Mouse (Mus musculus): ENCODE measurements around the gene Efcab12.

Gene Efcab12

DNA sequence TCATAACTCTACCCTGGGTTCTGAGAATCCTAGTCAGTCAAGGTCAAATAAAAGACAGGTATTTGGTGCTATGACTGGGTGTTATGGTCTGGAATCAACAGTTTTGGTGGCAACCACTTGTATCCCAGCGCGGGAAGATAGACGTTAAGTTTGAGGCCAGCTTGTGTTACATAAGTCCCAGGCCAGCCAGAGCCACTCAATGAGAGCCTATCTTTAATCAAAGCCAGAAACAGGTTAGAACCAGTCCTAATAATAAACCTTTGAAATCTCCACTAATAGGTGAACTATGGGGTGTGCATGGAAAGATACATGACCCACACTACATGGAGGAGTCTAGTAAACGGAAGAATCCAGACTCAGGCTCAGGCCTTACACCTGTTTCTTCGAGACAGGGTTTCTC, 533 bp upstream of the Efcab12 start:
- no peak for DNase-seq

DNA sequence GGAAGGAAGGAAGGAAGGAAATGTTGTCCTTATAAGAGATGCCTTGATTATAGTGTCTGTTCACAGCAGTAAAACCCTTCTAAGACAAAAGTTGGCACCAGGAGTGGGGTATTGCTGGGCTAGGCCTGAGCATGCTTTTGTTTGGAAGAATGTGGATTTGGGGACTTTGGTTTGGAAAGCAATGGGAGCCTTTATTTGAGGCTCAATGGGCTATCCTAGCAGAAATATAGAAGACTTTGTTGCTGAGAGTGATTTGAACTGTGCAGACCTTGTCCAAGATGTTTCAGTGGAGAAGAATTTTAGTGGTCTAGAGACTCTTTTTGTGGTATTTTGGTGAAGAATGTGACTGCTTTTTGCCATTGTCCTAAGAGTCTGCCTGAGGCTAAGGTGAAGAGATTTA, 4.4 kb downstream of the Efcab12 start:
- no peak for DNase-seq

DNA sequence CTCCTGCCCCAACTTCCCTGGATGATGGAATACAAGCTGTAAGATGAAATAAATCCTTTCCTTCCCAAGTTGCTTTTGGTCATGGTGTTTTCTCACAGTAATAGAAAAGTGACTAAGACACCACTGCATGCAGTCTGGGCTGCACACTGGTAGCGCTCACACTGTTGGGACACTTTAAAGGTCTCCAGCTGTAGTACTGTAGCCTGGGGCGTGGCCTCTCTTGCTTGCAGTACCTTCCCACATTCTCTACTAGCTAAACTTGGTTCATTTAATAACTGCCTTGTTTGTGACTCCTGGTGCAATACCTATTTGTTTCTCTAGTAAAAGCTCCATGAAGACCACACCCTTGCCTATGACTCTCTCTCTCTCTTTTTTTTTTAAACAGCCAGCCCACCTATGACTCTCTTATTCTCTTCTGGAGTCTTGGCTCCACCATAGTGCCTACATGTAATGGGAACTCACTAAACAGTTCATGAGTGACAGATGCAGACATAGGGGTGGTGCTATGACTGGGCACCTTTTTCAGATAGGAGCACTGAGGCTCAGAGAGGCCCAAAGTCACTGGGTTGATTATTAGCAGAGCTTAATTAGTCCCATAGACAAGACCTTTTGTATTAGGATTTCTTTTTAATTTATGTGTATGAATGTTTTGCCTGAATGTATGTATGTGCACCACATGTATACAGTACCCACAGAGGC, 5.9 kb downstream of the Efcab12 start:
- DNase-seq = no peak

DNA sequence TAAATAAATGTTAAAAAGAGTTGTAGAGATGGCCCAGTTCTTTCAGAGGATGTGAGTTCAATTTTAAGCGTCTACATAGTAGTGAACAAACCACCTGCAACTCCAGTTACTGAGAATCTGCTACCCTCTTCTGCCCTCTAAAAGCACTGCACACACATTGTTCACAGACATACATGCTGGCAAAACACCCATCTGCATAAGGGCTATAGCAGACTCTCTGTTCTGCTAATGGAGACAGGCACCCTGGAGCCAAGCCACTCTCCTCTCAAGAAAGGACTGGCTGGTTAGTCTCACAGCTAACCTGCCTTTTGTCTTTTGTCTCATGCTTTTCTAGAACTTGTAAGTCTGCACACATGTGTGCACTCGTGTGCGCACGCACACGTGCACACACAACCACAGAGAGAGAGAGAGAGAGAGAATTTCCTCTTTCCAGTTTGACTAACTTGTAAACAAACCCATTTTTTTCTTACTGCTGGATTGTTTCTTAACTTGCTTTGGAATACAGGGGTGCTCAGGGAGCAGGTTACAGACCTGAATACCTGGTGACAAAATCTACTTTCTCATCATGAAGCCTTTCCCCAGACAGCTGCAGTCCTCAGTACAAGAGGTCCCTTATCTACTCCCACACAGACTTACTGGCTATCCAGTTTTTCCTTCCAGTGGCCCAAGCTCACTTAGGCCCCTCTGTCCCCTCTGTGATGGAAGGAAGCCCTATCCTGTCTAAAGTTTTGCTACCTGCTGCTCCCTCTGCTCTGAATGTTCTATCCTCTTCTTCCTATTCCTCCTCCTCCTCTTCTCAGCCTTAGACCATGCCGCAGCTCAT, 7.2 kb downstream of the Efcab12 start:
- DNase-seq = no peak

DNA sequence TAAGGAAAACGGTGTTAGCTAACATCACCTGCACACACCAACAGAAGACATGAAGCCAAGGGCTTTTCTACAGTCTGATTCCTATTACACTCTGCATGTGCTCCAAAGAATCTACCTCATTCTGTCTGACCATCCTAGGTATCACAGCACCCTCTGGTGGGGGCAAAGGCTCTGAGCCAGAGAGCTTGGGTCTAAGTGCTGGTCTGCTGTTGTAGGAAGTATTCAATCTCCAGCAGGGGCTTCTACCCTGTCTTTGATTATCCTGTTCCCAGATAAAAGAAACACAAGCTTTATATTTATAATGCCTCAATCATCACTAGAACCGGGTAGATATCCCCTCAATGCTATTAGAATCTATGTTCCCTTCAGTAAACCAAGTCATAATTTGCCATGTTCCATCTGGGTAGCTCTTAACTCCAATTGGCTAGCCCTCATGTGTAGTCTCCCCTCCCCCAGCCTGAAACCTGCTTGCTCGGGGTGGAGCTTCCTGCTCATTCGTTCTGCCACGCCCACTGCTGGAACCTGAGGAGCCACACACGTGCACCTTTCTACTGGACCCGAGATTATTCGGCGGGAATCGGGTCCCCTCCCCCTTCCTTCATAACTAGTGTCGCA, 14.3 kb downstream of the Efcab12 start:
- peak; percentile 76 for DNase-seq

DNA sequence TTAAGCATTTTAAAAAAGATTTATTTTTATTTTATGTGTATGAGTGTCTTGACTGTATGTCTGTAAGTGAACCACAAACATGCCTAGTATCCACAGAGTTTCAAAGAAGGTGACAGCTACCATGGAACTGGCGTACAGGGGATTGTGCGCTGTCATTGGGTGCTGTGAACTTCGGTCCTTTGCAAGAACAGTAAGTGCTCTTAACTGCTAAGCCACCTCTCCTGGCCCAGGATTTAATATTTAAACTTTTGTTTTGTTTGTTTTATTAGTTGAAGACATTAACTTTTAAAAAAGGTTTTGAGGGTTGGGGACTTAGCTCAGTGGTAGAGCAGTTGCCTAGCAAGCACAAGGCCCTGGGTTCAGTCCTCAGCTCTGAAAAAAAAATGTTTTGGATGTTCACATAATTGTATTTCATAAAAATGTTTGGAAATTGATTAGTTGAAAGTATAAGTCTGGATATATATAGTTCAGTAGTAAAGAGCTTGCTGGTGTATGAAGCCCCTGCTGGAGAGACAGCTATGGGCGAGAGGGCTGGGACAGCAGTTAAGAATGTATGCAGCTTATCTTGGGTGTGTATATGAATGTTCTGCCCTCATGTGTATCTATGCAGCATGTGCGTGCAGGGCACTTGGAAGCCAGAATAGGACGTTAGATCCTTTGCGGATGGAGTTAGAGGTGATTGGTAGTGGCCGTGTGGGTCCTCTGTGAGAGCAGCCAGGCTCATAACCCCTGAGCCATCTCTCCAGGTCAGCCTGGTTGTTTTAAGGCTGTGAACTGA, 16.8 kb downstream of the Efcab12 start:
- DNase-seq = no peak

DNA sequence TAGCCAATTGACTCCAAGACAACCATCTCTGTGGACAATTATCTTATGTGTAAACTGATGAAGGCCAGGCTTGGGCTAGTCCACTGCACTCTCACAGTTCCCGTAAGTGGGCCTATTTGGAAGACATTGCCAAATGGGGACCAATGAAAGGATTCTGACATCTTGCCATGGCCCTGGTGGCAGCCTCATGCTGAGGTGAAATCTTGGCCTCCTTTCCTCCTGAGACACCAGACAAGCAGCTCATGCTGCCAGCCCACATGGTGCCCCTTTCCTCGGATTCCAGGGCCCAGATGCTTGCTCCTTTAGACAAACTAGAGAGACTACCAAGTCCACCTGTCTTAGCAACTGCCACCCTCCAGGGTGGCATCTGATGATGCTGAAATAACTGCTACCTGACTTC, 20.1 kb downstream of the Efcab12 start:
- DNase-seq = no peak

DNA sequence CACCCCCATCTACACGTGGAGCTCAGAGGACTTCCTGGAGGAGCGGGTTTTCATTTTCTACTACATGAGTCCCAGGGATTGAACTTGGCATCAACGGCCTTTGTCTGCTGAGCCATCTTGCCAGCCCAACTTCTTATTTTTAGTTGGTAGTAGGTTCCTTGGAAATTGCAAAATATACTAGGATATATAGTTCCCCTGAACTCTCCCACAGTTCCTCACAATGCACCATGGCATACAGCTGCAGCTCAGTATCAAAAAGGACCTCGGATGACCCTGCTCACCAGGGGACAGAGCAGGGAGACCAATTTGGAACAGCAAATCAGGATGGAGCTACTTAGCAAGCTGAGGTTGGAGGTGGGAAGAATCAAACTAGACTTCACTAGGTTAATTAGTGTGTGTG, 23.2 kb downstream of the Efcab12 start:
- no peak for DNase-seq

DNA sequence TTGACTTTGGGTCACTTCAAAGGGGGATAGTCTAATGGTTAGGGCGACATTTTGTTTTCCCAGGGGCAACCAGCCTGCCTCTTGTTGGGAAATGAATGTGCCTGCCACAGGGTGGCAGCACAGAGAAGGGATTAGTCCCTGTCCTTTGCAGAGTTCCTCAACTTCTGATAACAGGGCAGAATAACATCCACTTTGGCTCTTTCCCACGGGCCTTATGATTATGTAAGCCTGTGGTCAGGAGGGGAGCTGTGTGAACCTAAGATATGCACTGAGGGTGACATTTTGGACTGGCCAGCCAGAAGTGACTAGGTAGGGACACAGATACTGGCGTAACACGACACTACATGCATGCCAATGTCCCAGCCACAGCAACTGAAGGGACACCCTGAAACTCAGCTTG, 24.1 kb downstream of the Efcab12 start:
- peak; percentile 79 for DNase-seq

DNA sequence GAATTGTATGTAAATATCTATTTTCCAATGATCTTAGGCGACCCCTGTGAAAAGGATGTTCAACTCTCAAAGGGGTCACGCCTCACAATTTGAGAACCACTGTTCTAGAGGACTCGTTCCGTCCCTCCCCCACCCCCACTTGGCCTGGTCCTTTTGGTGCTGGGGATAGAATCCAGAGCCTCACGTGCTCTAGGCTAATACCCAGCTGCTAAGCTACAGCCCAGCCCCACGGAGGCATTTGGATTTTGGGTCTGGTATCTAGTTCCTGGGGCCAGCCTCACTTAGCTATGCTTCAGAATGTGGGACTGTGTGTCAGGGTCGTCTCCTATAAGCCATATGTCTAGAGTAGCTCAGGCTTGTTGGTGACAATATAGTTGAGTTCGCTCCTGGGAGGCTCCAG, 26.6 kb downstream of the Efcab12 start:
- DNase-seq = no peak

DNA sequence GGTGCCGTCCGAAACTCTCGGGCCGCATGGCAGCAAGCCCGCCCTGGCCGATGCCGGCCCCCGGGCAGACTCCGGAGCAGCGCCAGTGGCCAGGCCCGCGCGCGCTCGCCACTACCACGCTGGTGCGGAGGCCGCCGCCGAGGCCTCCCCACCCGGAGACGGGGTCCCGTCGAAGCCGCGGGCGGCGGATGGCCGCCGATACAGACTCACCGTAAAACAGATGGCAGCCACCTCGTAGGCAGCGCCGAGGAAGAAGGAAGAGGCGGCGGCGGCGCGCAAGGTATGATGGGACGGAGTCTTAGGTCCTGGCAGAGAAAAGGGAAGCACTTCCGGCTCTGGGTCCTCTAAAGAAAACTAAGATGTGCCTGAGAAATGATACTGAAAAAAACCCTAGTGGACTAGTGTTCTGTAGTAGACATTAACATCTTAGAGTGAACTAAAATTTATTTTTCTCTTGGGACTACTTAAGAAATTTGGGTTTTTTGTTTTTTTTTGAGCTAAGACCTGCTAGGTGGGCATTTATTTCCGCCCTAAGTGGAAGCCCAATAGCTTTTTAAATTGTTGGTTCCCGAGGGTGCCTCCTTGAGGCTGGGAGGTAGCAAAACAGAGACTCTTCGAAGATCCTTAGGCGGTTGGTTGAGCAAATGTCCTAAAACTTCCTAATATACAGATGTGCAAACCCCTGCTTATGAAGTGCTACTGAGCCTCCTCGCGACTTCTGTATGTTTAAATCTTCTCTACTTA, 29.6 kb downstream of the Efcab12 start, which contains the start of gene Rpl32:
Rpl32 (minus strand) TSS at position 260 of the 744 bp plus-strand sequence.
- peak; percentile 92 for DNase-seq

DNA sequence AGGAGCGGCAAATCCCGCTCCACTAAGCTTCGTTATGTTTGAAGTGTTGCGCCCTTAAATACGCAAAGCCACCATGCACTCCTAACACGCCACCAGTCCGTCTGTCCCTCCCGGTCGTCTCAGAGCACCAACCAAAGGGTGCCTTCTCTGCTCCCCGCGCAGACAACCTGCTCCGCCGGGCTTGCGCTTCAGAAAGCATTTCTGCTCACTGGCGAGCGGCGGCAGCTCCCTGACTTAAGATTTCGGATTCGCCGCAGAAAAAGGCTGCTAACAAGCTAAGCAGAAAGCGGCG, 30.1 kb downstream of the Efcab12 start:
- no peak for DNase-seq

DNA sequence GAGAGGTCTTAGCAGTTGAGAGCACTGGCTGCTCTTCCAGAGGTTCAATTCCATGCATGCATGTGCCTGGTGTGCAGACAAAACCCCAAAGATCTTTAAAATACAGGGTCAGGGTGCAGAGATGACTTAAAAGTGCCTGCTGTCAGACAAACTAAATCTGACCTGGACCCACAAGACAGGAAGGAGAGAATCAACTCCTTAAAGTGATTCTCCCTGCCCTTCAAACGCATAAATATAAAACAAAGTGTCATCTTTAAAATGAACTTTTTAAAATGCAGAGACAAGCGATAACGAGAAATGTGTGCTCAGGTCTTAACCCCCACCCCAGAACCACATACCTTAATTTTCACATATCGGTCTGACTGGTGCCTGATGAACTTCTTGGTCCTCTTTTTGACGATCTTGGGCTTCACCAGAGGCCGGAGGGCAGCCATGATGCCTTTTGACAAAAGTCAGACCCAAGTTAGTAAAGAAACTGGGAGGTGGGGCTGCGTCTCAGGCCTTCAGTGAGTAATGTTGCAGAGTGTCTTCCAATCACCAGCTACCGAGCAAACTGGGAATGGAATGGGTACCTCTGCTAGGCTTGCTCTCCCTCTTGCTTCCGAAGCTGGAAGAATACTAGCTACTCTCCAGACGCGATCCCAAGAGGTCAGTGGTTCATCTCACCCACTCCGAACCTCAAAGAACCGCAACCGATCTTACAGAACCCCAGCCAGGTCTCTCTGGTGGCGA, 30.6 kb downstream of the Efcab12 start:
- DNase-seq = no peak

DNA sequence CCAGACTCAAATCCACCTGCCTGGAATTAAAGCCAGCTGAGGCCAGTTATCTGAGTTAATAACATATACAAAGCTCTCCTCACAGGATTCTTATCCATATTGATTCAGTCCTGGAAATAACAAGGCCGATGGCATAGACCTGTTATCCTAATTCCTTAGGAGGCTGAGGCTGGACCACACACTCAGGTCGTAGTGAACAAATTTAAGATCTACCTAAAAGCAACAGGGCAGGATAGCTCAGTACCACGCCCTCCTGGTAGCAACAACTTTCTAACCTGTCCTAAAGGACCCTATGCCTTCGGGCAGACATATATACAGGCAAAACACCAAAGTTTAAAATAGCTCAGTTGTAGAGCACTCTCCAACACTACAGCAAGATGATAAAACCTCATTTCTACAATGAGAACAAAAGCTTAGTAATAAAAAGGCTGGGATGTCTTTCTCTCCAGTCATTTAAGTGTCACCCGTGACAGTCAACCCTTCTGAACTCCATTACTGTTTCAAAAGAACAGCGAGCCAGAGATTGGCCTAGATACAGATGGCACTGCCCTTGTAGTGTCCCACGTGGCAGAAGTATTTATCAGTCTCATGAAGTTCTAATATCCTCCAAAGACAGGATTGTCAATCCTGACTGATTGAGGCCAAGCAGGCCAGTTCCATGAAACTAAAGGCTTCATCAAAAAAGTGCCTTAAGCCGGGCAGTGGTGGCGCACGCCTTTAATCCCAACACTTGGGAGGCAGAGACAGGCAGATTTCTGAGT, 33.6 kb downstream of the Efcab12 start:
- DNase-seq = no peak

DNA sequence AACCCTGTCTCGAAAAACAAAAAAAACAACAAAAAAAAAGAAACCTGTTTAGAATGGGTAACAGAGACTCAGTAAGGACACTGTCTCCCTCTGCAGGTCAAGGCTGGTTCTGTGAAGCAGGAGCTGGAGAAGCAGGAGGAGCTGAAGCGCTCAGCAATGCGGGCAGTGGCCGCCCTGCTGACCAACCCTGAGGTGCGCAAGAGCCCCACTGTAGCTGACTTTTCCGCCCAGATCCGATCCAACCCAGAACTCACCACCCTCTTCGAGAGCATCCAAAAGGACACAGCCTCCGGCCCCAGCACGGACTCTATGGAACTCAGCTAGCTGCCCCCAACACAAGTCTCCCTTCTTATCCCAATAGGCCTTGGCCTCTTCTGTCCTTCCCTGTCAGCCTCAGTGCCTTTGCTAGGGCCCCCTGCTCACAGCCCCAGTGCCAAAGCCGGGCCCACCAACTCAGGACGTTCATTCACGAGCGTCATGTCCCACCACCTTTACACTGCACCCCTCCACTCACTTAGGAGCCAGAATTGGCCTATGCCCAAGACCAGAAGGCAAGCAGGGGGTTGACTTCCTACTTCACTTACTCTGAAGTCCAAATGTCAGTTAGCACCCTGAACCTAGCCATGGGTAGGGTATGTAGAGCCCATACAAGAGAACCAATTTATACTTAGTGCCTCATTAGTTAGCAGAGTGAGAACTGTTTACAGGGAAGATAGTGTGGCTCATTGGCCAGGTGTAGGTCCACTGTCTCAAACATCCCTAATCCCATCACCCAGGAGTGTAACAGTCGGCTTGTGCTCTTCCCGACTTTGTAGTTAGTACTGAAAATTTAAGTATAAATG, 34.5 kb downstream of the Efcab12 start:
- peak; percentile 92 for DNase-seq

DNA sequence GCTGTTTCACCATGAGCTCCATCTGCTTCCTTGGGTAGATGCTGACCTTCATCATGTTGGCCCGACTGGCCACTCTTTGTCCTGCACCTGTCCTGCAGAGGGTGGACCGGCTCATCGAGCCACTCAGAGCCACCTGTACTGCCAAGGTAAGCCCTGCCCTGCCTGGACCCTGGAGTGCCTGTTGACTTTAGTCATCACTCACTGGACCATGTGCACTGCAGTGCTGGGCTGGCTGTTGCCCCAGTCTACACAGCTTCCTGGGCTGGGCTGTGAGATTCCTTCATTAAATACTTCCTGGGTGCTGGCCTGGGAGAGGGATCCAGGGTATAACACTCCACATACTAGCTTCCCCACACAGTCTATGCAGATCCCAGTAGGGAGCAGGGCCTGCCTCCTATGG, 36.4 kb downstream of the Efcab12 start:
- no peak for DNase-seq

DNA sequence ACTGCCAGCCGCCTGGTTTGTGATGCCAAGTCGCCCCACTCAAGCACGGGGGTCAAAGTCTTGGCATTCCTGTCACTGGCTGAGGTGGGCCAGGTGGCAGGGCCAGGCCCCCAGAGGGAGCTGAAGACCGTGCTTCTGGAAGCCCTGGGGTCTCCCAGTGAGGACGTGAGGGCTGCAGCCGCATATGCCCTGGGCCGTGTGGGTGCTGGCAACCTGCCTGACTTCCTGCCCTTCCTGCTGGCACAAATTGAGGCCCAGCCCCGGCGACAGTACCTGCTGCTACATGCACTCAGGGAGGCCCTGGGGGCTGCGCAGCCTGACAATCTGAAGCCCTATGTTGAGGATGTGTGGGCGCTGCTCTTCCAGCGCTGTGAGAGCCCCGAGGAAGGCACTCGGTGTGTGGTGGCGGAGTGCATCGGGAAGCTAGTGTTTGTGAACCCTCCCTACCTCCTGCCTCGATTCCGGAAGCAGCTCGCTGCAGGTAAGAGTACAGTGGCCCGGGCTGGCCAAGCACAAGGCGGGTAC, 45.5 kb downstream of the Efcab12 start:
- DNase-seq = peak; percentile 66

DNA sequence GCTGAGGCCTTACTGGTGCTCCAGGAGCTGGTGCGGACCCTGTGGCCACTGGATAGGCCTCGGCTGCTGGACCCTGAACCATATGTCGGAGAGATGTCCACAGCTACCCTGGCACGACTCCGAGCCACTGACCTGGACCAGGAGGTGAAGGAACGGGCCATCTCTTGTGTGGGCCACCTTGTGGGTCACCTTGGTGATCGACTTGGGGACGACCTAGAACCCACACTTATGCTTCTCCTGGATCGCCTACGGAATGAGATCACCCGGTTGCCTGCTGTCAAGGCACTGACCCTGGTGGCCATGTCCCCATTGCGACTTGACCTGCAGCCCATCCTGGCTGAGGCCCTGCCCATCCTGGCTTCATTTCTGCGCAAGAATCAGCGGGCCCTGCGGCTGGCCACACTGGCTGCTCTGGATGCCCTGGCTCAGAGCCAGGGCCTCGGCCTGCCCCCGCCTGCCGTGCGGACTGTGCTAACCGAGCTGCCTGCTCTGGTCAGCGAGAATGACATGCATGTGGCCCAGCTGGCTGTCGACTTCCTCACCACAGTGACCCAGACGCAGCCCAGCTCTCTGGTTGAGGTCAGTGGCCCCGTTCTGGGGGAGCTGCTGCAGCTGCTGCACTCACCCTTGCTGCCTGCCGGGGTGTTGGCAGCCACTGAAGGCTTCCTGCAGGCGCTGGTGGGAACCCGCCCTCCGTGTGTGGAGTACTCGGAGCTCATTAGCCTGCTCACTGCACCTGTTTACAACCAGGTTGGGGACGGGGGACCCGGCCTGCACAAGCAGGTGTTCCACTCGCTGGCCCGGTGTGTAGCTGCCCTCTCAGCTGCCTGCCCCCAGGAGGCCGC, 46.1 kb downstream of the Efcab12 start:
- peak; percentile 83 for DNase-seq

DNA sequence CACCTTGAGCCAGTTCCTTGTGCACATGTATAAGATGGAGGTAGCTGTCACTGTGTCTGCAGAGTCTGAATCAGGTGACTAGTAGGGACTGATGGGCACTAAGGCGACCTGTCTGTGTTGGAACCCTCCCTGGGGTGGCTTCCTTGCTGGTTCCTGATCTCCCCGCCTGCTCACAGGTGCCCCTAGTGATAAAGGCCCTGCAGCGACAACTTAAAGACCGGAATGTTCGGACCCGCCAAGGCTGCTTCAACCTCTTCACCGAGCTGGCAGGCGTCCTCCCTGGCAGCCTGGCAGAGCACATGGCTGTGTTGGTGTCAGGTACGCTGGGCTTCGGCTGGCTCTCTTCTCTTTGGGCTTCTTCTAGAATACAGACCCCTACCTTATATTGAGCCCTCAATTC, 47.2 kb downstream of the Efcab12 start:
- DNase-seq = no peak
